Mouse (Mus musculus): ENCODE data around the gene Nefh.

Gene Nefh

GRCm38 (mm10) chr11:4953401-4953800, 5.5 kb upstream of the Nefh start:
- in situ Hi-C loops (cut with MboI, MseI): loop anchor here (5.0 kb wide), 1 partner anchor 34 kb away; the partner anchor contains the start of gene Ap1b1

- in situ Hi-C loops (cut with MboI, MseI): loop anchor here (5.0 kb wide), 1 partner anchor 38 kb away; the partner anchor contains the start of gene Ap1b1
Observed at GRCm38 (mm10) chr11:4949256-4950044, 1.6 kb upstream of the Nefh start.

- in situ Hi-C loops (cut with MboI, MseI): no loop called here
Observed at GRCm38 (mm10) chr11:4948792-4949191, 928 bp upstream of the Nefh start.

GRCm38 (mm10) chr11:4946947-4947812, 684 bp downstream of the Nefh start:
- in situ Hi-C loops (cut with MboI, MseI): no loop called here

- in situ Hi-C loops (cut with MboI, MseI): no loop called here
Observed at GRCm38 (mm10) chr11:4946530-4946929, 1.3 kb downstream of the Nefh start.

GRCm38 (mm10) chr11:4936243-4936642, 11.6 kb downstream of the Nefh start:
- in situ Hi-C loops (cut with MboI, MseI): no loop called here

- in situ Hi-C loops (cut with MboI, MseI): no loop called here
Observed at GRCm38 (mm10) chr11:4931009-4931601, 16.8 kb downstream of the Nefh start.

GRCm38 (mm10) chr11:4927224-4927623, 20.6 kb downstream of the Nefh start:
- in situ Hi-C loops (cut with MboI, MseI): no loop called here

- in situ Hi-C loops (cut with MboI, MseI): no loop called here
Observed at GRCm38 (mm10) chr11:4921751-4922150, 26.1 kb downstream of the Nefh start.

GRCm38 (mm10) chr11:4921281-4921680, 26.6 kb downstream of the Nefh start:
- in situ Hi-C loops (cut with MboI, MseI): no loop called here

GRCm38 (mm10) chr11:4916068-4916467, 31.8 kb downstream of the Nefh start:
- in situ Hi-C loops (cut with MboI, MseI): loop anchor here (5.0 kb wide), 1 partner anchor 56 kb away; no protein-coding TSS in a partner anchor

- in situ Hi-C loops (cut with MboI, MseI): no loop called here
Observed at GRCm38 (mm10) chr11:4906231-4906630, 41.6 kb downstream of the Nefh start.

GRCm38 (mm10) chr11:4901956-4902355, 45.9 kb downstream of the Nefh start:
- in situ Hi-C loops (cut with MboI, MseI): no loop called here

- in situ Hi-C loops (cut with MboI, MseI): no loop called here
Observed at GRCm38 (mm10) chr11:4900437-4900836, 47.4 kb downstream of the Nefh start.

GRCm38 (mm10) chr11:4894848-4895816, 52.7 kb downstream of the Nefh start, which contains the start of gene Thoc5:
Gene Thoc5, plus strand, starts transcription at chr11:4895320.
- in situ Hi-C loops (cut with MboI, MseI): no loop called here

Measured in T-helper 2 cell (primary cell).